Mouse (Mus musculus) mammary gland, adult 2 months (tissue): ENCODE results near the gene Rras. TPM values are rescaled to one million over a fixed set of nuclear protein-coding genes. Genes with fewer than 3 reads are reported as not detected.

ENCODE experiments used
- polyA plus RNA-seq: library from polyadenylated mRNA; depleted of rRNA; stranded (reverse); fragments of >200 nt; gene quantifications from 2 replicates; pipeline ENCODE4 v1.2.3, GENCODE M21; 2012; ENCODE audit warnings: low replicate concordance; rRNA removed

Rras gene
- 201 and 278 TPM in 2 replicates for polyA plus RNA-seq

GRCm38 (mm10) chr7:45017242-45018061, at the start of gene Rras:
Gene Rras, plus strand, starts transcription at chr7:45017961.

GRCm38 (mm10) chr7:44974383-44975116, 43.2 kb upstream of the Rras start, which contains the start of gene Cpt1c:
Gene Cpt1c, minus strand, starts transcription at chr7:44974851.

GRCm38 (mm10) chr7:44986192-44986878, 31.4 kb upstream of the Rras start, which contains the start of gene Prmt1:
Gene Prmt1, minus strand, starts transcription at chr7:44986568.

GRCm38 (mm10) chr7:44997231-44997939, 20.4 kb upstream of the Rras start, which contains the start of gene Irf3:
Gene Irf3, plus strand, starts transcription at chr7:44997648.

GRCm38 (mm10) chr7:44998501-44998955, 19.2 kb upstream of the Rras start, which contains the start of gene Bcl2l12:
Gene Bcl2l12, minus strand, starts transcription at chr7:44998712.

GRCm38 (mm10) chr7:45015957-45016612, 1.7 kb upstream of the Rras start, which contains the start of gene Scaf1:
Gene Scaf1, minus strand, starts transcription at chr7:45016363.

GRCm38 (mm10) chr7:45052862-45053116, 35.0 kb downstream of the Rras start, which contains the start of gene Prr12:
Gene Prr12, minus strand, starts transcription at chr7:45052881.

GRCm38 (mm10) chr7:45062239-45062835, 44.6 kb downstream of the Rras start, which contains the start of the genes Nosip and Prrg2:
Gene Nosip, plus strand, starts transcription at chr7:45062429.
Gene Prrg2, minus strand, starts transcription at chr7:45062677.

Other genes with a start within 250 kb of the Rras start
- 64.4 and 76.1 TPM in 2 replicates for gene Nup62, start 201.9 kb upstream of the Rras start, polyA plus RNA-seq
- 51.1 and 162 TPM in 2 replicates for gene Il4i1, start 201.6 kb upstream of the Rras start, polyA plus RNA-seq
- gene Atf5, start 201.3 kb upstream of the Rras start, polyA plus RNA-seq: 250 and 576 TPM in 2 replicates
- 67.1 and 282 TPM in 2 replicates for gene Akt1s1, start 169.0 kb upstream of the Rras start, polyA plus RNA-seq
- 115 and 138 TPM in 2 replicates for gene Tbc1d17, start 168.9 kb upstream of the Rras start, polyA plus RNA-seq
- 39.0 and 104 TPM in 2 replicates for gene Pnkp, start 160.8 kb upstream of the Rras start, polyA plus RNA-seq
- 230 and 261 TPM in 2 replicates for gene Ptov1, start 148.2 kb upstream of the Rras start, polyA plus RNA-seq
- gene Med25, start 125.2 kb upstream of the Rras start, polyA plus RNA-seq: 108 and 237 TPM in 2 replicates
- gene Fuz, start 121.9 kb upstream of the Rras start, polyA plus RNA-seq: 65.1 and 103 TPM in 2 replicates
- 87.8 and 112 TPM in 2 replicates for gene Ap2a1, start 88.5 kb upstream of the Rras start, polyA plus RNA-seq
- gene Tsks, start 74.8 kb upstream of the Rras start, polyA plus RNA-seq: 0.19 and 0.26 TPM in 2 replicates
- gene Cpt1c, start 43.1 kb upstream of the Rras start, polyA plus RNA-seq: 34.3 and 34.4 TPM in 2 replicates
- gene Prmt1, start 31.4 kb upstream of the Rras start, polyA plus RNA-seq: 97.1 and 118 TPM in 2 replicates
- 120 and 136 TPM in 2 replicates for gene Irf3, start 20.3 kb upstream of the Rras start, polyA plus RNA-seq
- 38.7 and 59.9 TPM in 2 replicates for gene Bcl2l12, start 19.2 kb upstream of the Rras start, polyA plus RNA-seq
- 58.3 and 111 TPM in 2 replicates for gene Scaf1, start 1.6 kb upstream of the Rras start, polyA plus RNA-seq
- 7.2 and 19.0 TPM in 2 replicates for gene Prr12, start 34.9 kb downstream of the Rras start, polyA plus RNA-seq
- 75.7 and 106 TPM in 2 replicates for gene Nosip, start 44.5 kb downstream of the Rras start, polyA plus RNA-seq
- 74.1 and 134 TPM in 2 replicates for gene Prrg2, start 44.7 kb downstream of the Rras start, polyA plus RNA-seq
- gene Rcn3, start 74.3 kb downstream of the Rras start, polyA plus RNA-seq: 147 and 250 TPM in 2 replicates
- gene Fcgrt, start 85.9 kb downstream of the Rras start, polyA plus RNA-seq: 251 and 271 TPM in 2 replicates
- gene Rps11, start 106.5 kb downstream of the Rras start, polyA plus RNA-seq: 167 and 309 TPM in 2 replicates
- 1,471 and 2,886 TPM in 2 replicates for gene Rpl13a, start 110.8 kb downstream of the Rras start, polyA plus RNA-seq
- gene Gm45713, start 118.3 kb downstream of the Rras start, polyA plus RNA-seq: 0.93 and 17.5 TPM in 2 replicates
- gene Flt3l, start 118.5 kb downstream of the Rras start, polyA plus RNA-seq: 166 and 183 TPM in 2 replicates
- 54.4 and 57.6 TPM in 2 replicates for gene Pih1d1, start 136.3 kb downstream of the Rras start, polyA plus RNA-seq
- gene Aldh16a1, start 136.6 kb downstream of the Rras start, polyA plus RNA-seq: 53.8 and 90.5 TPM in 2 replicates
- gene Slc17a7, start 146.0 kb downstream of the Rras start, polyA plus RNA-seq: 0.13 and 0.24 TPM in 2 replicates
- gene Gfy, start 161.6 kb downstream of the Rras start, polyA plus RNA-seq: not detected in 2 replicates
- gene Pth2, start 163.0 kb downstream of the Rras start, polyA plus RNA-seq: not detected in 2 replicates
- 0.20 and 0.22 TPM in 2 replicates for gene Ccdc155, start 186.9 kb downstream of the Rras start, polyA plus RNA-seq
- 23.3 and 27.6 TPM in 2 replicates for gene Dkkl1, start 194.2 kb downstream of the Rras start, polyA plus RNA-seq
- 101 and 152 TPM in 2 replicates for gene Tead2, start 197.8 kb downstream of the Rras start, polyA plus RNA-seq
- 279 and 619 TPM in 2 replicates for gene Cd37, start 221.2 kb downstream of the Rras start, polyA plus RNA-seq
- 0.19 TPM in 1 of 2 replicates, not detected in the other for gene Slc6a16, start 223.1 kb downstream of the Rras start, polyA plus RNA-seq